Mouse (Mus musculus) CH12.LX (cell line): ENCODE data around the gene Kcnh2.

Experiments used
- CHD2 ChIP-seq: IDR thresholded peaks from 2 replicates; pipeline ENCODE4 v1.6.1; 2011; ENCODE audit warnings: low read length, improper control_type of control experiment
- CTCF ChIP-seq, 2 experiments: IDR thresholded peaks in 1 of 2; conservative IDR thresholded peaks in 1 of 2; 2 replicates each; pipeline ENCODE4 v1.5.1; 2011 to 2012; ENCODE audit warnings: low read depth in 2 of 2, low read length in 2 of 2, improper control_type of control experiment in 1 of 2, inconsistent platforms in 1 of 2, mild to moderate bottlenecking in 1 of 2, moderate library complexity in 1 of 2
- HCFC1 ChIP-seq: IDR thresholded peaks from 2 replicates; pipeline ENCODE4 v1.6.1; 2012; ENCODE audit warnings: low read depth, mild to moderate bottlenecking, inconsistent platforms, low read length, improper control_type of control experiment
- JUN ChIP-seq: IDR thresholded peaks from 2 replicates; pipeline ENCODE4 v1.6.1; 2011; ENCODE audit warnings: low read depth, mild to moderate bottlenecking, low read length, improper control_type of control experiment, moderate library complexity; ENCODE audit not compliant: insufficient read depth
- MAFK ChIP-seq: IDR thresholded peaks from 2 replicates; pipeline ENCODE4 v1.6.1; 2011; ENCODE audit warnings: low read length, improper control_type of control experiment; ENCODE audit not compliant: insufficient replicate concordance
- POLR2A ChIP-seq: IDR thresholded peaks from 2 replicates; pipeline ENCODE4 v1.6.1; 2011; ENCODE audit warnings: low read depth, mild to moderate bottlenecking, improper control_type of control experiment, low read length
- RCOR1 ChIP-seq: conservative IDR thresholded peaks from 2 replicates; pipeline ENCODE4 v1.6.1; 2012; ENCODE audit warnings: low read depth, mild to moderate bottlenecking, inconsistent platforms, low read length, improper control_type of control experiment
- SIN3A ChIP-seq: IDR thresholded peaks from 2 replicates; pipeline ENCODE4 v1.6.1; 2012; ENCODE audit warnings: low read length, improper control_type of control experiment, inconsistent platforms
- TBP ChIP-seq: conservative IDR thresholded peaks from 2 replicates; pipeline ENCODE4 v1.6.1; 2011; ENCODE audit warnings: low read depth, low read length, improper control_type of control experiment
- TCF12 ChIP-seq: IDR thresholded peaks from 2 replicates; pipeline ENCODE4 v1.6.1; 2014; ENCODE audit warnings: low read depth, mild to moderate bottlenecking, inconsistent platforms, low read length, improper control_type of control experiment
- UBTF ChIP-seq: IDR thresholded peaks from 2 replicates; pipeline ENCODE4 v1.6.1; 2012; ENCODE audit warnings: low read depth, mild to moderate bottlenecking, inconsistent platforms, low read length, improper control_type of control experiment, moderate library complexity
- ZC3H11A ChIP-seq: IDR thresholded peaks from 2 replicates; pipeline ENCODE4 v1.6.1; 2012; ENCODE audit warnings: low read depth, mild to moderate bottlenecking, inconsistent platforms, low read length, improper control_type of control experiment
- ZNF384 ChIP-seq: IDR thresholded peaks from 2 replicates; pipeline ENCODE4 v1.6.1; 2012; ENCODE audit warnings: low read depth, low read length, improper control_type of control experiment, inconsistent platforms

DNA sequence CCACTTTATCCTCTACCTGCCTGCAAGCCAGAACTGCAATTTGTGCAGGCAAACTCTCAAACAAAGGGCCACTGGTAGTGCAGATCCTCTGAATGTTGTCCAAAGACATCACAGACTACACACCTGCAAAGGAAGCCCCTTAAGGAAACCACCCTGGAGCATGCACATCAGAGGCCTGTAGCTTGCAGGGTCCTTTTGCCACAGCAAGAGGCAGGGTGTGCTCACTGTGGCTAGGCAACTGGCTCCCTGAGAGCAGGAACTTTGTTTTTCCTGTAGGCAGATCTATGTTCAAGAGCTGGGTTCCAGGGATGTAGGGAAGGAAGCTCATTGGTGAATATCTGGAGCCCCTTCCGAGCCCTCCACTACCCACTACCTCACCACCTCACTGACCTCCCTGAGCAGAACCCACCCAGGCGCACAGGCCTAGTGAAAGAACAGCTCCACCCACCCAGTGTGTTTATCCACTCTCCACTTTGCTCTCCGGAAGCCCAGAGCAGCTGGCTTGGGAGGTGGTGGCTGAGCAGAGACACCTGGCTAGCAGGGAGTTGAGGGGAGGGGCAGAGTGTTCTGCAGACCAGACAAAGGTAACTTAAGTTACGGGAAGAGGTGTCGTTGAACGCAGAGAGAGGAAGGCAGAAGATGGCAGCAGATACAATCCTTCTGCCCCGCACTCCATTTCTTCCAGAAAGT, 4.1 kb downstream of the Kcnh2 start:
- TF ChIP-seq SIN3A (no peak), ZNF384 (no peak), POLR2A (no peak), CTCF (conservative IDR thresholded peaks at IDR 0.05 in 1 of 2, IDR thresholded peaks at IDR 0.05 in 1 of 2; ENCODE audit: low read depth in 2 of 2, low read length in 2 of 2) (no peak), JUN (no peak), MAFK (no peak), CHD2 (no peak), HCFC1 (no peak), TCF12 (no peak), ZC3H11A (no peak), TBP (no peak), UBTF (no peak), RCOR1 (no peak)
